Mouse (Mus musculus): ENCODE data around the gene Adora1. TPM values are rescaled to one million over a fixed set of nuclear protein-coding genes. Genes with fewer than 3 reads are reported as not detected.
"Not testable (repeated sequence)": the region's sequence is repeated elsewhere in the genome, so short reads cannot be mapped to it uniquely, and the experiment has no call there.

The Adora1 gene
- 100 to 1,000 TPM; 167 to 172 TPM for total RNA-seq (2021)
- long read RNA-seq, experiment 1, full-length matches to known transcripts, result 87 of 168 reads
- long read RNA-seq, experiment 1, partial matches to known transcripts, result 0 of 168 reads
- long read RNA-seq, experiment 1, other reads (novel, unspliced or antisense), result 81 of 168 reads
- long read RNA-seq, experiment 2, full-length matches to known transcripts, result 35 of 87 reads
- long read RNA-seq, experiment 2, partial matches to known transcripts, result 1 of 87 reads
- long read RNA-seq, experiment 2, other reads (novel, unspliced or antisense), result 51 of 87 reads

DNA sequence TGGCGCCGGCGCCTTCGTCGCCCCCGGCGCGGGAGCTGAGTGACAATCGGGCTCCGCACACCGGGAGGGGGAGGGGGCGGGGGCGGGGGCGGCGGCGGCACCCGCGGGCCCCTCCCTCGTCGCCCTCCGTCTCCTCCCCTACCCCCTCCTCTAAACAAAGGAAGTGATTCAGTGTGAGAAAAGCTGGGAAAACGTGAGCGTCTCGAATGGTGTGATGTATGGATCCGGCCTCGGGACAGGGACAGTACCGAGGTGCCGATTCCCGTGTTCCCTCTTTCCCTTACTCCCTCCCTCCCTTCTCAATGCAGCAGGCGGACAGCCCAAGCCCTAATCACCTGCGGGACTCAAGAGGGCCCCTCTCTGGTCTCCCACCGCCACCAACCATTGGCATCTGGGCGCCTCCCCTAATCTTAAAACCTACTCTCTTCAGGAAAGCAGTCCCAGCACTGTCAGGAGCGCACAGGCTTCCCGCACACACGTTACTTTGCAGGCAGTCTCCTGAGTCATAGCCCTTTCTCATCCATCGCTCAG lies at the start of gene Adora1:
Gene Adora1, minus strand, starts transcription at position 41 of the 531 bp plus-strand sequence.
- no peak for DNase-seq (ENCODE audit: low spot score in 2 of 2)

- DNase-seq (ENCODE audit: low spot score in 2 of 2), result no peak
Measured at GRCm38 (mm10) chr1:134283108-134283507, 47.9 kb upstream of the Adora1 start.

DNA sequence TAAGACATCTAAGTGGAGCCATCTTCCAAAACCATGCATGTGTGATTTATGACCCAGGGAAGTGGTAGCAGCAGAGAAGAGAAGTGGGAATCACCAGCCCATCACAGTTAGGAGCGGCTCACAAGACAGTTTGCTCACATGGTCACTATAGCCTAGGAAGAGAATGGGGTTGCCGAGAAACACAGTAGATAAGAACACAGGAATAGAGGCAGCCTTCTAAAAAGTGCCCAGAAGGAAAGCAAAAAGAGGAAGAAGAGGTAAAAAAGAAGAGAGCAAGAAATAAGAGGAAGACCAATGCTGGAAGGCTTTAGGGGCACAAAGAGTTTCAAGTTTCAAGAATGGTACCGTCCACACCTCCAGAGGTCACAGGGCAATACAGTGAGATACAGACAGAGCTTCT lies 47.1 kb upstream of the Adora1 start:
- no peak for DNase-seq (ENCODE audit: low spot score in 2 of 2)

DNA sequence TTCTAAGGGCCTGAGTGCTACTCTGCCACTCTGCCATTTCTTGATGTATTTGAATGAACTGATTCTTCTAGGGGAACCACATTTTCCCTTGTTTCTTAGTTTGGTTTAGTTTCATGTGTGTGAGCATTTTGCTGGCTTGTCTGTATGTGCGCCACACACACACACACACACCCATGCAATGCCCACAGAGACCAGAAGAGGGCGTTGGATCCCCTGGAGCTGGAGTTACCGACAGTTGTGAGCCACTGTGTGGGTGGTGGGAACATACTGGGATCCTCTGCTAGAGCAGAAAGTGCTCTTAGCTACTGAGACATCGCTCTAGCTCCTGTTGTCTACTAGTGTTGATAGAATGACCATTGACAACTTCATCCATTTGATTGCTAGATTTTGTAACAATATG lies 46.3 kb upstream of the Adora1 start:
- DNase-seq (ENCODE audit: low spot score in 2 of 2), result no peak

GRCm38 (mm10) chr1:134280174-134280573 lies 44.9 kb upstream of the Adora1 start:
- no peak for DNase-seq (ENCODE audit: low spot score in 2 of 2)

GRCm38 (mm10) chr1:134276823-134277222 lies 41.6 kb upstream of the Adora1 start:
- no peak for DNase-seq (ENCODE audit: low spot score in 2 of 2)

GRCm38 (mm10) chr1:134275616-134276464 lies 40.6 kb upstream of the Adora1 start:
- DNase-seq (ENCODE audit: low spot score in 2 of 2), result peak; percentile 40 to 50

DNA sequence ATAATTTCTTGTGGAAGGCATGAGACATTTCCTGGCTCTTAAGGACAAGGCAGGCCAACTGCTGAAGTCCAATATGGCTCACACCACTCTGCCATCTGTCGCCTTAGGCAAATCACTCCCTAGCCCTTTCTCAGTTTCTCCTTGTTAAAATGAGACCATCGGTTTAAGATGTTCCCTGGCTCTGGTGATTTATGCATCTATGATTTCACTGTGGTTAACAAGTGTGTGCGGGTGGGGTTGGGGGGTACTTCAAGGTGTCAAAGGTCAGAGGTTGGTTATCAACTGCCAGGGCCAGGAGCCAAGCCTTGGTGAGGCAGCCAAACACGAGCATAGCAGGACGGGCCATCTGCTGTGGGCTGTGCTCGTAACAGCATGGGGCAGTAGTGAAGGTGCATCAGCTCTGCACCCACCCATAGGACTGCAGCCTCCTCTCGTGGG lies 39.3 kb upstream of the Adora1 start:
- DNase-seq (ENCODE audit: low spot score in 2 of 2), result no peak

- peak in 1 of 2 experiments; percentile 49 for DNase-seq (ENCODE audit: low spot score in 2 of 2)
Measured at GRCm38 (mm10) chr1:134273493-134274395, 38.5 kb upstream of the Adora1 start.

DNA sequence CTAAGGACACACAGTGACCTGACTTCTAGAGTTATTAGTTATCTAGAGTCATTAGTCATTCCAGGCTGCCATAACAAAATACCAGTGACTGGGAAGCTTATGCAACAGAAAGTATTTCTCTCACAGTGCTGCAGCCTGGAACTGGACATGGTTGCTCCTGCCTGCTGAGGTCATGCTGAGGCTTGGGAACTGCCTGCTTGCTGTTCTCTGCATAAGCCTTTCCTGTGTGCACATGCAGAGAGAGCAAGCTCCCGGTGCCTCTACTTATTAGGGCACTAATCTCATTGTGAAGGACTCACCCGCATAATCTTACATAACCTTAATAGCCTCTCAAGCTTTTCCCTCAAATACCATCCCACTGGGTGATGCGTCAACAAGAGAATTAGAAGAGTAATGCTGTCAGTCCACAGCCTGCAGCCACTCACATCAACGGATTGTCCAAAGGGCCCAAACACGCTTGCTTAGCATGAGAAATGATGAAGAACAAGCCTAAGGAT lies 37.6 kb upstream of the Adora1 start:
- no peak for DNase-seq (ENCODE audit: low spot score in 2 of 2)

DNA sequence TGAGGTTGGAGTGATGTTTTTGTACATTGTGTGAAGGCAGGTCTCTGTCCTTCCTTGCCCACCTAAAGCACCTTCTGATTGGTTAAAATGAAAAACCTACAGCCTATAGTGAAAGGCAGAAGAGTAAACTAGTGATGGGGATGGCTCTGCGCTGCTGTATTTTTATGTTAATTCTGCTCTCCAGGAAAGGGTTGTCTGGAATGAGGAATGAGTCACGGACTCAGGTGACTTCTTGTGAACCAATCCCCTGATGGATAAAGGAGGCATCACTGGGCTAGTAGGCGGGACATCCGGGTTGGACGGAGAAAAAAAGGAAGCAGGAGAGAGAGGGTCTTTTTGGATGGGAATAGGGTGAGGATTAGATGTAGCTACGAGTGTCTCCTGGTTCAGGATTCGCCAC lies 34.8 kb upstream of the Adora1 start:
- no peak for DNase-seq (ENCODE audit: low spot score in 2 of 2)

DNA sequence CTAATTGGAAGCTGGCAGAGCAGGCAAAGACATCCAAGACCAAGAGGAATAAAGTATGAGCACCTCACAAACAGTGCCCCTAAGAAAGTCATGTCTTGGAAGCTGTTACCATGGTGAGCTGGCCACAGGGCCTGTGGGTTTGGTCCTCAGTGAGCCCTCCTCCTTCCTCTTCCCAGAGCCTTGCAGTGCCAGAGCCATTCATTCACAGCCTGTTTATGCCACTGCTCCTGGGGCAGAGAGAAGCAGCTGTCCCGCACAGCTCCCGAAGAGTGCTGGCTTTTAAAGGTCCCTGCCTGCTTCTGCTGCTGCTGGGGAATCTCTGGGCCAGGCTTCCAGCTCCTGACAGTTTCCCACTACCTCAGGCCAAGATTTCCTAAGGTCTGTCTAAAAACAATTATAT lies 30.6 kb upstream of the Adora1 start:
- DNase-seq (ENCODE audit: low spot score in 2 of 2), result no peak

DNA sequence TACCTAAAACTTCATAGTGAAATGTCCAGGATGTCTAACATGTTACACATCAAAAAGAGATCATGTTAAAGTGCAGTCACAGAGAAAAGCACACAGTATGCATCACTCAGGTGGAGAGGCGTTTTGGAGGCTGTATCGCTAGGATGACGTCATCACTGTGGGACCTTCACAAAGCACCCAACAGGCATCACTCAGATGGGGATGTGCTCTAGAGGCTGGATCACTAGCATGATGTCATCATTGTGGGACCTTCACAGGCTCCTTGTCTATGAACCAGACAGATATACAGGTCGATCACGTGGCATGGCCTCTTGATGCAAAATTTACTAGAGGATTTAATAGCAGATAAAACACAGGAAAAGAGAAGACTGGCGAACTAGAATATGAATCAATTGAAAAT lies 29.1 kb upstream of the Adora1 start:
- no peak for DNase-seq (ENCODE audit: low spot score in 2 of 2)

- DNase-seq (ENCODE audit: low spot score in 2 of 2), result not testable (repeated sequence)
Measured at GRCm38 (mm10) chr1:134249681-134250080, 14.4 kb upstream of the Adora1 start.

DNA sequence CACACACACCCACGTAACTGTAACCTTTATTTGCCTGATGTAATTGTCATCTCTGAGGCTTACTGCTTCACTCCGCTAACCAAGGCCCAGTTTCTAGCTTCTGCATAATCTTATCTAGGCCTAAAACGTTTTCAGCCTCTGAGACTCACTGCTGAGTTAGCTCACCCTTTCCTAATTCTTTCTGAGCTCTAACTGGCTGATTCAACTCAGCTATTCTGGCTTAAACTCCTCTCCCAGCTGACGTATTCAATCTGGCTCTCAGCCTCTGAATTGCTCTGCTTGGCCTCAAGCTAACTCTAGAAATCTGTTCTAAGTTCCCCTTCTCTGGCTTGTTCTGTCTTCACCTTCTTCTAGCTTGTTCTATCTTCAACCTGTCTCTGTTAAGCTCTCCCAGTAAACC lies 11.4 kb upstream of the Adora1 start:
- DNase-seq (ENCODE audit: low spot score in 2 of 2), result no peak

DNA sequence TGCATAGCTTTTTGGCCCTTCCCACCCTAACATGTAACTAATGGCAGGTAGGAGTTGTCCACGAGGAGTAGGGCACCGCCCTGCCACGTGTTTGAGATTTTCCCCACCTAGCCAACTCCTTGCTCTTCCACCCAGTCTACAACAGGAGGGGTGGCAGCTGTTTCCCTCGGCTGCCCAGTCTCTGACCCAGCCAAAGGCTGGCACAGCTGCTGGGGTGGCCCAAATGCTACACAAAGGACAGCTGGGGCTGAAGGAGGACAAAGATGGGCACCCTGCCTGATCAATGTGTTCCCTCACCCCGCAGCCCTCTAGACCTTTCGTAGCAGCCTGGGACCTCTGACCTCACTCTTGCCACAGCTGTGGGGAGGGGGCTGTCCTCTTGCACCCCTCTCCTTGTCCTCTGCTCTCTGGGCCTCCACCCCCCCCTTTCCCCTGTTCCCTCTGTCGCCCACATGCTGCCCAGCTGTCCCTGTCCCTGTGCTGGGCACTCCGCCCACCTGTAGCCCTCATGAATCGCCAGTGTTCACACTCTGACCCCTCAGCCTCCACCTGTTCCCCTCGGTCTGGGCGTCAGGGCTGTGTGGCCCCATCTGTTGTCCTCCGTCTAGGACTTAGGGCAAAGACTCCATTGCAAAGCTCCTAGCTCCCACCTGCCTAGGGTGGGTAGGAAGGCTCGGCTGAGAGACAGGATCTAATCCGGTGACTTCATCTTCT lies 9.9 kb upstream of the Adora1 start:
- DNase-seq (ENCODE audit: low spot score in 2 of 2), result no peak

DNA sequence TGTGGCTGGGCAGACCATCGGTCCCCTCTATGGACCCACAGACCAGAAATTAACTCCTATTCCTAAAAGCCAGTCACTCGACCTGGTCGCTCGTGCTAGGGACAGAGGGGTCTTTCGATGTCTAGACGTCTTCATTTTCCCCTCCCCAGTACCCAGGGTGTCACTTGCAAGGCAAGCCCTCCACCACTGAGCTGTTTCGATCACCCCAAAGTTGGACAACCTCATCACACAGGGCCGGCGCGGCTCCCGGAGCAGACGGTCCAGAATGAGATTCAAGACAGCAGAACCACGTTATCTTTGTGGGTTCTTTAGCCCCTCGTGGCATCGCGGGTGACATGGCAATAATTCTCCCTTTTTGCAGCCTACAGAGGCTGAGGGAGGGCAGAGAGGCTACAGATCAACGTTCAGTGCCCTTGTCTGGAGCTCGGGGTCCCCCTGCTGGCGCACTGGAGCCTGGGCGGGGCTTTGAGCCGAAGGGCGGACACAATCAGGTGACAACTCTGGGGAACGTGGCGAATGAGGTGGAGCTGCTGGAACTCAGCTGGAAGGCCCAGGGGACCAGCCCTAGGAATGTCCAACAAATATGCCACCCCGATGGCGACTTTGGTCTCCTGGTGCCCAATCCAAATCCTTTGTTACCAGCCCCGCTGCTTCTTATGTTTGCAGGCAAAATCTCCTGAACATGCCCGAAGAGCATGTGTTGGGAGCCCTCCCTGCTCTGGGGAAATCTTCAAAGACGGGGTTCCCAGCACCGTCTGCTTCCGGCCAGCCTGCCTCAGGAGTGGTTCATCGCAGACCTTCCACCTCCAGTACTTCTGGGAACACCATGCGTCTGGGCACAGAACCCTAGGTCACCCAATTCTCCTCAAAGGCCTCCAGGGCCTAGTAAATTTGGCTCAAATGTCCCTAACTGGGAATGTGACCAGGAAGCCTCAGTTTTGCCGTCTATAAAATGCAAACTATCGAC lies 9.0 kb upstream of the Adora1 start:
- peak; percentile 92 to 94 for DNase-seq (ENCODE audit: low spot score in 2 of 2)

GRCm38 (mm10) chr1:134243505-134243904 lies 8.3 kb upstream of the Adora1 start:
- no peak for DNase-seq (ENCODE audit: low spot score in 2 of 2)

GRCm38 (mm10) chr1:134242286-134242685 lies 7.1 kb upstream of the Adora1 start:
- DNase-seq (ENCODE audit: low spot score in 2 of 2), result no peak
